Mouse (Mus musculus): Measurements from ENCODE around the gene Fam136a. TPM values are rescaled to one million over a fixed set of nuclear protein-coding genes. Genes with fewer than 3 reads are reported as not detected.

The Fam136a gene
- total RNA-seq (2023): 14.0 TPM

GRCm38 (mm10) chr6:86365371-86366124 is at the start of gene Fam136a:
Gene Fam136a, plus strand, starts transcription at chr6:86365646.

GRCm38 (mm10) chr6:86370764-86371339 is 5.4 kb downstream of the Fam136a start, which contains the start of gene Snrpg:
Gene Snrpg, plus strand, starts transcription at chr6:86371304.

GRCm38 (mm10) chr6:86396581-86397256 is 31.3 kb downstream of the Fam136a start, which contains the start of gene Pcyox1:
Gene Pcyox1, minus strand, starts transcription at chr6:86397154.

DNA sequence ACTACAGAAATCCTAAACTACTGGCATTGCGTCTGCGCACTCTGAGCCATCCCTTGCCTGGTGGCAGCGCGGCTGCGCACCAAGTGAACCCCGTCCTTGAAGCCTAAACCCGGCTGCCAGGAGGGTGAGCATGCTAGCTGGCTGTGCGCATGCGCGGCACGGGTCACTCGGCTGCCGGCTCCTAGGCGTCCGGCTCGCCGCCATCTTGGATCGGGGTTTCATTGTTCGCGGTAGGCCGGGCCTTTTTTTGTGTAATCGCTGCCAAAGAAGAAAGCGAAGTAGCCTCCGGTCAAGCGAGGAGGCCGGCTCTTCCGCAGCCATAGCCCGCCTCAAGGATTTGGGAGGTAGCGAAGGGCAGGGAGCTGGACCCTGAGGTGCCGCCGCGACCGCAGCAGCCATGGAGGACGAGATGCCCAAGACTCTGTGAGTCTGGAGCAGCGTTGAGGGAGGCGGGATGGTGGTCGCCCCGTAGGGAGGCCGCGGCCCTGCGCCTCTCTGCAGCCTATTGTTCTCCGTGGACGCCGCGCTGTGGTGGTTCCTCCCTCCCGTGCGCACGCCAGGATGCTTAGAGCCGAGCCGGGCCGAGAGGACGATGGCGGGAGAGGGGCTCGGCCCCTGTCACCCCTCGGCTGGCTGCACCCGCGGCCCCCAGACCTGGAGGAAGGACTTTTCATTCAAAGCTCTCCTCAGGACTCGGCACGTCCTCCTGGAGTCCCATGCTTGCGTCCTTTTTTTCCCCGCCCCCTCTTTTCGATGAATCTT is 38.8 kb downstream of the Fam136a start, which contains the start of gene Tia1:
TSS of gene Tia1 (plus strand) at position 120 of the 762 bp plus-strand sequence.

Other genes with a start within 250 kb of the Fam136a start
- gene Tgfa, start 170.4 kb upstream of the Fam136a start, total RNA-seq (2023): not detected
- gene Snrpg, start 5.7 kb downstream of the Fam136a start, total RNA-seq (2023): 213 TPM
- 8.5 TPM for gene Pcyox1, start 31.5 kb downstream of the Fam136a start, total RNA-seq (2023)
- gene Tia1, start 38.6 kb downstream of the Fam136a start, total RNA-seq (2023): 64.9 TPM
- not detected for gene Gm44790, start 61.0 kb downstream of the Fam136a start, total RNA-seq (2023)
- 46.3 TPM for gene C87436, start 72.7 kb downstream of the Fam136a start, total RNA-seq (2023)
- 207 TPM for gene Pcbp1, start 160.7 kb downstream of the Fam136a start, total RNA-seq (2023)

Data from CD4-positive naive resting alpha-beta T cell, adult 76 days (primary cell).